Mouse (Mus musculus) hindbrain, postnatal 0 days (tissue): ENCODE results near the gene Chrnd. TPM values are rescaled to one million over a fixed set of nuclear protein-coding genes. Genes with fewer than 3 reads are reported as not detected.

ENCODE experiments used
- ATAC-seq: fragments of 200-750 bp; cut with Nextera tagmentation; 2 replicates; pipeline ENCODE4 v1.8.0; 2017; ENCODE audit warnings: mild to moderate bottlenecking, moderate TSS enrichment, moderate library complexity
- DNase-seq: peaks from one replicate; pipeline ENCODE4 v3.0.0-alpha.2; 2015; ENCODE audit warnings: low spot score
- H3K27ac ChIP-seq: fragments of 300-500 bp; sonication (generic); 2 replicates; pipeline ENCODE4 v1.5.1; 2014; ENCODE audit warnings: mild to moderate bottlenecking
- H3K27me3 ChIP-seq: fragments of 300-500 bp; sonication (generic); 2 replicates; pipeline ENCODE4 v1.6.1; 2014; ENCODE audit warnings: low read length, mixed read lengths; ENCODE audit not compliant: insufficient read depth
- H3K36me3 ChIP-seq: fragments of 300-500 bp; sonication (generic); 2 replicates; pipeline ENCODE4 v1.6.1; 2014; ENCODE audit warnings: low read length, mixed read lengths; ENCODE audit not compliant: insufficient read depth
- H3K4me1 ChIP-seq: fragments of 300-500 bp; sonication (generic); 2 replicates; pipeline ENCODE4 v1.6.1; 2014; ENCODE audit warnings: antibody characterized with exemption, low read length, mixed read lengths; ENCODE audit not compliant: insufficient read depth
- H3K4me2 ChIP-seq: fragments of 300-500 bp; sonication (generic); 2 replicates; pipeline ENCODE4 v1.6.1; 2014; ENCODE audit warnings: low read depth, mild to moderate bottlenecking, low read length, moderate library complexity, mixed read lengths
- H3K4me3 ChIP-seq: fragments of 300-500 bp; sonication (generic); 2 replicates; pipeline ENCODE4 v1.5.1; 2014; ENCODE audit warnings: low read length
- H3K9ac ChIP-seq: fragments of 300-500 bp; sonication (generic); replicated peaks from 2 replicates; pipeline ENCODE4 v1.6.1; 2014; ENCODE audit warnings: mild to moderate bottlenecking, low read length, moderate library complexity, mixed read lengths
- H3K9me3 ChIP-seq: fragments of 300-500 bp; sonication (generic); 2 replicates; pipeline ENCODE4 v1.6.1; 2016; ENCODE audit warnings: low read length, mixed read lengths
- CTCF ChIP-seq: IDR thresholded peaks from 2 replicates; pipeline ENCODE4 v1.5.1; 2016; ENCODE audit warnings: antibody characterized with exemption, control low read depth, low read depth
- WGBS: fragments of 180-500 bp; shearing (Covaris S2); extraction: QIAGEN DNeasy Blood & Tissue Kit; methylation state at CpG from one replicate; pipeline ENCODE4 v1.1.7; 2014; 5-methylcytosine and 5-hydroxymethylcytosine counted together
- polyA plus RNA-seq: library from polyadenylated mRNA; unstranded; fragments of >200 nt; fragmentation: Nextera tagmentation; extraction: Ambion mirVana; gene quantifications from 2 replicates; pipeline ENCODE4 v1.2.1, GENCODE M21; 2015
- total RNA-seq: library from RNA; depleted of rRNA; stranded (reverse); fragments of >200 nt; gene quantifications from 2 replicates; pipeline ENCODE4 v1.2.3, GENCODE M21; 2014

Chrnd gene
- total and polyA plus RNA-seq, 2 experiments from 2014 or later: not detected

DNA sequence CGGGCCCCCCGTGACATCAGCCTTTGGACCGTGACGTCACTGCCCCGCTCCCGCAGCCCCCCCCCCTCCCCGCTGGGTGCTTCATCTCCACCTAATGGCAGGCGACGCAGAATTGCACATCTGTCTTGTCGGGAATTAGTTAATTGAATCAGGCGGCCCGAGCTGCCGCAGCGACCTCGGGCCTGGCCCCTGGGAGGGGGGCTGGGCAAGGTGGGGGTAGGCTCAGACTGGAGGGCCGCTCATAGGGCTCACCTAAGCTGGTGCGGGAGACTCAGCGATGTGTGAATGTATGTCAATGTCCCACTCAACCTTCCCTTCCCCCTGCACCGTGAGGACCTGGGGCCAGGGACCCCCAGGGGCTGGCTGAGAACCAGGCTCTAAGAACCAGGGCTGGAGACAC is 19.9 kb upstream of the Chrnd start:
- Histone ChIP-seq H3K36me3 (no peaks in the 10 kb centered on the region), H3K9ac (no peak overlapping the region), H3K4me1 (no peaks in the 10 kb centered on the region), H3K4me3 (no peak overlapping the region), H3K27ac (no peak overlapping the region), H3K4me2 (0 out of 2 replicates have a peak overlapping the region, but pooled peaks have one; percentile 18), H3K27me3 (0 out of 2 replicates have a peak, but pooled peaks cover 4% of the 10 kb centered on the region), H3K9me3 (no peaks in the 10 kb centered on the region)
- WGBS: 8% methylated on average over 17 of the region's 19 CpGs
- DNase-seq: peak; percentile 27
- no peak for TF ChIP-seq CTCF
- ATAC-seq: peak; percentile 43

GRCm38 (mm10) chr1:87171312-87171711 is 19.1 kb upstream of the Chrnd start:
- no peaks in the 10 kb centered on the region for H3K36me3 ChIP-seq
- no peak overlapping the region for H3K4me2 ChIP-seq
- H3K9me3 ChIP-seq: no peaks in the 10 kb centered on the region
- H3K9ac ChIP-seq: no peak overlapping the region
- no peak overlapping the region for H3K27ac ChIP-seq
- WGBS: 87% methylated on average over 1 of the region's 1 CpGs
- 0 out of 2 replicates have a peak, but pooled peaks cover 4% of the 10 kb centered on the region for H3K27me3 ChIP-seq
- no peak overlapping the region for H3K4me3 ChIP-seq
- ATAC-seq: no peak
- peaks cover 5% of the 10 kb centered on the region for H3K4me1 ChIP-seq
- DNase-seq: peak; percentile 63
- no peak for TF ChIP-seq CTCF

DNA sequence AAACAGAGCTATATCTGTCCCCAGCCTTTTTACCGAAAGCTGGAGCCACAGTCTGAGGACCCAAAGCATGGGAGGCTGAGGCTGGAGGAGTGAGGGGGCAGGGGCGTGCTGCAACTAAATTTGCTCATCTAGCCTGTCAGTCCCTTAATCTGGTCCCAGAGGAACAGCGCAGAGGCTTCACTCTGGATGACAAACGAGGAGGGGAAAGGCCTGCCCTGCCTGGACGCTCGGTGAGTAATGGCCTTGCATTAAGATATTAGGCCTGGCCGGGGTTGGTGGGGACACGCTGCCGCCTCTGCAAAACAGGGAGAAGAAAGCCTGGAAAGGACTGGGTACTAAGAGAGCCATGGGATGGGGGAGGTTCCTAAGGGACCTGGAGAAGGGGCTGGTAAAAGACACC is 18.1 kb upstream of the Chrnd start:
- Histone ChIP-seq H3K27ac (no peak overlapping the region), H3K4me1 (peaks cover 5% of the 10 kb centered on the region), H3K4me2 (no peak overlapping the region), H3K27me3 (0 out of 2 replicates have a peak, but pooled peaks cover 4% of the 10 kb centered on the region), H3K36me3 (no peaks in the 10 kb centered on the region), H3K9ac (no peak overlapping the region), H3K4me3 (no peak overlapping the region), H3K9me3 (no peaks in the 10 kb centered on the region)
- no peak for TF ChIP-seq CTCF
- 53% methylated on average over 9 of the region's 9 CpGs for WGBS
- DNase-seq (no peak), ATAC-seq (no peak)

GRCm38 (mm10) chr1:87174006-87174955 is 16.1 kb upstream of the Chrnd start:
- ATAC-seq (peak; percentile 36; the same call in 1 of the 2 replicates), DNase-seq (peak; percentile 81)
- 24% methylated on average over 28 of the region's 28 CpGs for WGBS
- Histone ChIP-seq H3K4me1 (peaks cover 5% of the 10 kb centered on the region), H3K27me3 (0 out of 2 replicates have a peak, but pooled peaks cover 4% of the 10 kb centered on the region), H3K4me3 (no peak overlapping the region), H3K4me2 (0 out of 2 replicates have a peak overlapping the region, but pooled peaks have one; percentile 16), H3K9ac (no peak overlapping the region), H3K27ac (no peak overlapping the region), H3K9me3 (no peaks in the 10 kb centered on the region), H3K36me3 (no peaks in the 10 kb centered on the region)
- TF ChIP-seq CTCF: peak; percentile 72

DNA sequence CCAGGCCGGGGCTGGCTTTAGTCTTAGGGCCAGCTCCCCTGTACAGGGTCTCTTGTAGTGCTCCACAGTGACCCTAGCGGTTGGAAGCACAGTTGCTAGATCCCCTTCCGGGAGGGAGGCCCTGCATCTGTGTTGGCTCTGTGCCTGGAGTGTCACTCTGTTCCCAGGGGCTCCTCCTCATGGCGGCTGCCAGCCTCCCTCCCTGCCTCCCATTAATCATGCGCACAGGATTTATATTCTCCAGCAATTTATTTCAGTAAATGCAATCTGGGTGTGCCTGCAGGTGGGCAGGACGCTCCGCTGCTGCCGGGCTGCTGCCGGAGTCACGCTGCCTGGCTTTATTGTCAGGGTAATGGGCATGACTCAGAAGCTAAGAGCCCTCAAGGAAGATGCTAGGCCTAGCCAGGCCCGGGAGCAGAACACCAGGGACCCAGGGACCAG is 14.5 kb upstream of the Chrnd start:
- peak; percentile 87 for DNase-seq
- peak; percentile 76 for ATAC-seq
- Histone ChIP-seq H3K27ac (no peak overlapping the region), H3K27me3 (0 out of 2 replicates have a peak, but pooled peaks cover 4% of the 10 kb centered on the region), H3K4me1 (peaks cover 5% of the 10 kb centered on the region), H3K9ac (no peak overlapping the region), H3K36me3 (no peaks in the 10 kb centered on the region), H3K4me2 (no peak overlapping the region), H3K9me3 (no peaks in the 10 kb centered on the region), H3K4me3 (no peak overlapping the region)
- TF ChIP-seq CTCF: peak; percentile 67
- 8% methylated on average over 11 of the region's 11 CpGs for WGBS

DNA sequence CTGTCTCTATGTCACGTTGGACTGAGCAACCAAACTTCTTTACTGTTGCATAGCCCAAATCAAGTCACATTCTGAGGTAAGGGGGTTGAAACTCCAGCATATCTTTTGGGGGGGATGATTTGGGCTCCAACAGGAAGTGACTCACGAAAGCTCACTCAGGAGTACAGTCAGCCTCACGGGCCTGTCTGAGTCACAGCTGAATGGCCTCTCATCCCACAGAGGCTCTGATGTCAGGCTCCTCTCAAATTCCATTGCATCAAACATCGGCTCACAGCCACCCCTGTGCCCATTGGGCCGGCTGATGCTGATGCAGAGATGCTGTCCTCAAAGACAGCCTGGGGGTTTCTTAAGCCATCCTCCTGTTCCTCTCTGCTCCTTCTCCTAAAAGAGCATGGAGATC is 9.5 kb upstream of the Chrnd start:
- Histone ChIP-seq H3K27me3 (peaks cover 9% of the 10 kb centered on the region; the same call in 1 of the 2 replicates), H3K27ac (no peak overlapping the region), H3K4me2 (no peak overlapping the region), H3K9ac (no peak overlapping the region), H3K4me1 (peaks cover 2% of the 10 kb centered on the region), H3K4me3 (no peak overlapping the region), H3K9me3 (no peaks in the 10 kb centered on the region), H3K36me3 (no peaks in the 10 kb centered on the region)
- no peak for TF ChIP-seq CTCF
- no peak for ATAC-seq
- DNase-seq: no peak
- WGBS: 63% methylated on average over 5 of the region's 5 CpGs
